Mouse (Mus musculus) spleen, postnatal 10 days (tissue): Measurements from ENCODE around the gene 2310022B05Rik.

Experiments
- DNase-seq, 2 experiments: peaks; one replicate each; pipeline ENCODE4 v3.0.0; 2021 to 2022; ENCODE audit warnings: low spot score in 2 of 2

The 2310022B05Rik gene

DNA sequence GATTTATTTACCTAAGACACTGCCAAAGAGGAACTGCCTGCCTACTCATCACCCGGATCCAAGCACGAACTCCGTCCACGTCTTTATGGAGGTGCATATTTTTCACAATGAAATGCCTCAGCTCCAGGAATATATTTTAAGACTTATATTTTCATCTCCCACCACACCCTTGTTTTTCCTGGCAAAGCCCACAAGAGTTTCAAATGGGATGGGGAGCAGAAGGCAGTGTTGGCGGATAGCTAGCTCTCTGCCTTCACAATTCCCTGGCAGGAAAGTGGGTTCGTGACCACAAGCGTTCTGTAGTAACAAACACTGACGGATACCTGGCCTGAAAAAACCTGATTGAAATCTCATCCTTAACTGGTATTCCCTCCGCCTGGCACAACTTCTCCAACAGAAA is 1.4 kb downstream of the 2310022B05Rik start:
- peak in 1 of 2 experiments; percentile 26 for DNase-seq

DNA sequence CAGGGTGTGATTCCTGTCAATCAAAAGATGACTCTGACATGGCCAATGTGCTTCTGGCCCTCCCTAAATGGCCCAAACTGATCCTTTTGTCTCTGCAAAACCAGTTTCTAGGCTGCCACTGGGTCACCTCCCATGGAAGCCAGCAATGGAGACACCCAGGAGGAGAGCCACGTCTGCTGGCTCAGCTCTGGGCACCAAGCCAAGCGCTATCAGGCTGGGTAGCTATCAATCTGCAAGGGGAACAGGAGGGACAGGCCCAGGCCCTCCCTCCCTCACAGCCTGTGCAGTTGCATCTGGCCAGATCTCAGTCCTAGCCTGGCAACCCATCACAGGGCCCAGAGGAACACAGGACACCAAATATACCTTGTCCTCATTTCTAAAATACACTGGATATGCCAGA is 4.8 kb downstream of the 2310022B05Rik start:
- peak; percentile 79 to 86 for DNase-seq

DNA sequence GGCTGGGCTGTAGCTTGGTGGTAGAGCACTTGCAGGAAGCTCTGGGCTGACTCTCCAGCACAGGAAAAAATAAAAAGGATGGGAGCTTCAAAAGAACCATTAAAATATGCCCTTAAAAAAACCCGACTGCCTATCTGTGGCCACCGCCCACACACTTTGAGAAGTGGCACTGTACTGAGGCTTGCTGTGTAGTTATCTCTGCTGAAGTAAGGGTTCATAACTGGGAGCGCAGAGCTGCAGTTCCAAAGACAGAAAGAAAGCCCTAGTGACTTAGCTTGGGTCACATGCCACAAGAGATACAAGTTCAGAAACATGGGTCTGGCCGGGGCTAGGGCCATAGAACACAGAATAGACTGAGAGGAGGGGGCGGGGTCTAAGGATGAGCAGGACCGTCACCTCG is 5.2 kb downstream of the 2310022B05Rik start:
- peak; percentile 33 to 63 for DNase-seq

DNA sequence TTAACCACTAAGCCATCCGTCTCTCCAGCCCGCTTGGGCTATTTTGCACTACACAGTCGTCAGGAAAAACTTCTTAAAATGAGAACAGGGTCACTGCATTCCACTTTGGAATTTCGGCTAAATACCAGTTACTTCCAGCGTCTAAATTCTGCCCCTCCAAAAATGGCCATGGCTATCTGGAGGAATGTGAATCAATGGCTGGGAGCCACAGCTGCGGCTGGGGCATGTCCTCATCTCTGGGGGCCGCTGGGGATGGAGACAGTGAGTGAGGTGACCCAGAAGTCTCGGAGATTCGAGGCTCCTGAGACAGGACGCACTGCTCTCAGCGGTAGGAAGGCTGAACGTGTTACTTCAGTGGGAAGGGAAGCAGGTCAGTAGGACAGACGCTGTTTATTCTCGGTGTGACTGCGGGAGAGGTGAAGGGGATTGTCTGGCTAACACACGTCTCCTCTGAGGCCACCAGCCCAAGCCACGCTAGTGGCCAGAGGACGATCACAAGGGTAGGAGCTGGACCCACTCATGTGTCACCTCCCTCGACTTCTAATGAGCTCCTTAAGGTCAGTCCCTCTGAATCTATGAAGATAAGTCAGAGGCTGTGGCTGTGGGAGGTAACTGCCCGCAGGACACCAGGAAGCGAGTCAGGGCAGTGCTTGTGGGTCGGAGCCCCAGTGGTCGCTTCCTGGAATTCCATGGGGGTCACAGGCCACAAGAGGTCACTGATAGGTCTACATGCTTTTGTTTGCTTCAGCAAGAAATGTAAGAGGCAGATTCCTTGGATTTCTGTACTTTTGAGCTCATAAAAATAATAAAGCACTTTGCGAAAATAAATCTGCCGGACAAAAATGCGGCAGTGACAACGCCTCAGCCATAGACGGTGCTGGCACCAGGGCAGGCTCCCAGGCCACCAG is 9.3 kb downstream of the 2310022B05Rik start:
- no peak for DNase-seq

DNA sequence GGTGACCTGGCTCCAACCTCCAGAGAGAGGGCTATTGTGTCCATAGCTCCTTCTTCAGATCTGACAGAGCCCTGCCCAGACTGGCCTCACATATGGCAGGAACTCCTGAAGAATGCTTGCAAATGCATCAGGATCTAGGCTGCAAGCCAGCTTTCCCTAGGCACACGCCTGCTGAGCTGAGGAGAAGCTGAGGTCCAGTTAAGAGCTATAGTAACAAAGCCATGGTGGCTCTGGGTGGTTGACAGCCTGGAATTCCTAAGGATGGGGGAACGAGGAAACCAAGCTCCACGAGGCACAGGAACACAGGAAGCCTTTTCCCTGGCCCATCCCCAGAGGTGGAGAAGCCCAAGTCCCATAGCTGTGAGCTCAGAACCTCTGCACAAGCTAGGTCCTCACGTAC is 10.6 kb downstream of the 2310022B05Rik start:
- DNase-seq: no peak

DNA sequence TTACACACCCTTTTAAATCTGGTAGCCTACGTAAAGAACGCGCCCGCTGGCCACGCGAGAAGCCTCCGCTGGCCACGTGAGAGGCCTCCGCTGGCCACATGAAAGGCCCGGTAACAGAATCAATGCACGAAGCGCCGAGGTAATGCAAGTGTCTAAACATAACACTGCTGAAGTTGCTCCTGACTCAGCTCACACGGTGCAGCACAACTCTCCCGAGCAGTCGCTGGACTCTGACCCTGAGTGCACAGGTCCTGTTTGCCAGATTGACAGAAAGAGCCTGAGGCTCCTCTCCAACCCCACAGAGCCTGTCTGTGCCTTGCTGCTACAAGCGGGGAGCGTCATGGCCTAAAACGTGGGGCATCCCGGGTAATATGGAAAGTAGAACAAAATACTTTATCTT is 11.4 kb downstream of the 2310022B05Rik start:
- no peak for DNase-seq

DNA sequence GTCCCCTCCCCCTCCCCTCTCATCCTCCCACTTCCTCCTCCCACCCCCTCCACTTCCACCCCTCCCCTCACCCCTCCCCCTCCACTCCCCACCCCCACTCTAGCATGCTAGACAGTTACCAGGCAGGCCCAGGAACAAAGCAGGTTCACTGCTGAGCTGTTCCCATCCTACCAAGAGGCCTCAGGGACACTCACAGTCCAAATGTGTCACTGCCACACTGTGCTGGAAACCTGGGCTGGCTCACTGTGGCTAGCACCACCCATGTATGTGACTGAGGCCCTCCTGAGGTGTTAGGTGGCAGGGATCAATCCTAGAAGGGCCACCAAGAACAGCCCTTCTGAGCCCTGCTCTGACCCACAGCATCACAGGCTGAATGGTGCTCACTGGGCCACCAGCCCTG is 14.9 kb downstream of the 2310022B05Rik start:
- no peak for DNase-seq

DNA sequence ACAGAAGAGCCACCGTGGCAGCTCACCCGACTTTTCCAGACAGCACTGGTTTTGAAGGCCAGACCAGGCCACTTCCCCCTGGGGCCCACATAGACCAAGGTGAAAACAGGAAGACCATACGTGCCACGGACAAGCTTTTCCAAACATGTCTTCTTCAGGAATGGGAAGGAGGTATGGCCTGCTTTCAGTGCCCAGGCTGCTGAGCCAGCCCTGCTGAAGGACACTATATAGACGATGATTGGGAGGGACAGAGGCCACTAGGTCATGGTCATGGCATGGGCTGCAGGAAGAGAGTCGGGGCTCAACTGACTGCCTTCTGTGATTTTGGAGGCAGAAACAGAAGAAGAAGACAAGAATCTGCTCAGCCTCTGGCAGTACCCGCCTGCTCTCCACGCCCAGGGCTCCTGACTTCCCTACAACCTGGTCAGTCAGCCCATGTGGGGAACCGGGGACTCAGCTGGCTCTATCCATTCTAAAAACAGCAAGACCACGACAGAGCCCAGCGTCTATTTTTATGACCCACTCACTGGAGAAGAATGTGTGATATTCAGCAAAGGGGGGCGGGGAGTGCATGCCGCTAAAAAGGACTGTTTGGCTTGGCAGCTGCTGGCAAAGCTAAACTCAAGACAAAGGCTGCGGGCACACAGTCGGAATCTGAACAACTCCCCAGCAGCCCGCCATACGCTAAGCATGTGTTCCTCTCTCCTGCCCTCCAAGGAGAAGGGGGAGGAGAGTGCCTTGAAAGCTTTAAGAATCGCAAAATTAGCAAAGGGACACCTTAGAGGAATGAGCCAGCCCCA is 19.4 kb downstream of the 2310022B05Rik start:
- no peak for DNase-seq

DNA sequence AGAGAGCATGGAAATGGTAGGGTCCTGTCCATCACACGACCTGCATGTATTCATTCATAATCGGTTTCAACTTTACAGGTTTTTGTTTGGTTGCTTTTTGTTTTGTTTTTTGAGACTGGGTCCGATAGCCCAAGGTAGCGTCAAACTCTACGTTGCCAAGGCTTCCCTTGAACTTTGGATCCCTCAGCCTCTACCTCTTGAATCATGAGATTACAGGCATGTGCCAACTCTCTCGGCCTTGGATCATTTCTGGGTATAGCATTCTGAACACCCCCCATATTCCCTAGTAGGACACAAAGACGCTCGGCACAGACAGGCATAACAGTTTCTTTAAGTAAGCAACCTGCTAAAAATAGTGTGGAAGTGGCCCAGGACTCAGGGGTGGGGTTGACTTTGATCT is 21.6 kb downstream of the 2310022B05Rik start:
- DNase-seq: no peak

DNA sequence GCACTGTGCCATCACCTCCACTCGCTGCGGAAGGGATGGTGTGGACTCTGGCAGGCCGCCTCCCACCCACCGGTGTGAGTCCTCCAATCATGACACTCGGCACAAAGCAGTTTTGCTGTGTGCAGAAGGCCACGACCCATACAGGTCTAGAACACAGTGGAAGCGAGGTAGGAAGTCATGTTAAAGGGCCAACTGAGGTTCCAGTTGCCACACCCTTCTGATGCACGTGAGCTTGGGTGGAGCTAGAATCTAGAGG is 28.0 kb downstream of the 2310022B05Rik start:
- no peak for DNase-seq

DNA sequence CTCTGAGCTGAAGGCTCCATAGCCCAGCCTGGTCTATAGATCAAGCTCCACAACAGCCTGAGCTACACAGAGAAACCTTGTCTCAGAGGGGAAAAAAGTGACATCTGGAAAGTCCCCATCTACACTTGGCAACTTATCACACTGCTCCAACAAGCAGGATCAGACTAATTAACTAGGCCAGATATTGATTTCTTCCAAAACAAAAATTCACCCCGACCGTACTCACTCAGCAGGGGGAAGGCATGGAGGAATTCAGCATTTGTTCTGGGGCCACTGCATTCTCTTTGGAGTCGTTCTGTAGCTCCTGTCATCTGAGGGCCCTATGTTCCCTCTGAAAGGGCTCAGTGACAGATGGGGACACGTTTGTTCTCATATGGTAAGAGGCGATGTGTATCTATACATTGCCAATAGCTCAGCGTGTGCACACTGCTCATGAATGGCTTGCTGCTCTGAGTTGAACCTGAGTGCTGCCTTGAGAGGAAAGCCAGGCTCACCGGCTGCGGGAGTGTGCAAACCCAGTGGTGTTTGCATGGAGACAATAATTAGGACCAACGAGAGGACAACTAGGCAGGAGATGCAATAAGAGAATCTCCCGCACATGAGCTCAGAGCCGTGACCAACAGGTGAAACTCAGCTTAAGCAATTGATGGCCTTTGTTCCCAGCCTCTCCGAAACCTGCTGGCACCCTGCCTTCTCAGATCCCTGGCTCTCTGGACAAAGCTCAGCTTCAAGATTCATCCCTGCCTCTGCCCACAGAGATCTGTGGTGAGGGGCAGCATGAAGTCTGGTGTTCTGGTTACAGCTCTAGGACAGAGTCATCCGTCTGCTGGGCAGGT is 28.5 kb downstream of the 2310022B05Rik start:
- no peak for DNase-seq

DNA sequence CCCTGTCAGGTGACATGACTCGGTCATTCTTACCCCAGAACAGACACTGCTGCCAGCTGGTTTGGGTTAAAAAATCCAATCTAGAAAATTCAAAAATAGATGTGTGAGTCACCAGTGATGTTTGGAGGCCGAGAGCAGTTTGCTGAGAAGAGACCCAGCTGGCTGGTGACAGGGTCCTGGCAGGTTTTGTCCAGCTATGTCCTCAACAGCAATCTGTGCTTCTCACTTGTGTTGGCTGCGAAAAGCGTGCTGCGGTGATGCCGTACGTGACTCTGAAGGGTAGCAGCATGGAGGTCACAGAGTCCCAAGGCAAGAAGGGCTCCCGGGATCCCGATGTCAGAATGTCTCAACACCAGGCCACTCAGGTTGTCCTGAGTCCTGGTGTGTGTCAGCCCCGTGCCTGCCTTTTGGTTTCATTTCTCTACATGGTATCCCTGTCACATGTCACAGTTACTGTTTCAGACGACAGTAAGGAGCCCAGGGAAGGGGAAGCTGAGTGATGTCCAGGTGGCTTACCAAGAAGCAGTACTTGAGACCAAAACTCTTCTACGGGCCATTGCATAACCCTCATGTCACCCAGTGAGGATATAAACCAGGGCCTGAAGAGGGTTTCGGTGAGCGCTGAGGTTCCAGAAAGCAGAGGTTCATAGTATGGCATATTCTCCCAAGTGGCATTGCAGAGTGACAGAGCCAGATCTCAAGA is 30.0 kb downstream of the 2310022B05Rik start:
- no peak for DNase-seq

DNA sequence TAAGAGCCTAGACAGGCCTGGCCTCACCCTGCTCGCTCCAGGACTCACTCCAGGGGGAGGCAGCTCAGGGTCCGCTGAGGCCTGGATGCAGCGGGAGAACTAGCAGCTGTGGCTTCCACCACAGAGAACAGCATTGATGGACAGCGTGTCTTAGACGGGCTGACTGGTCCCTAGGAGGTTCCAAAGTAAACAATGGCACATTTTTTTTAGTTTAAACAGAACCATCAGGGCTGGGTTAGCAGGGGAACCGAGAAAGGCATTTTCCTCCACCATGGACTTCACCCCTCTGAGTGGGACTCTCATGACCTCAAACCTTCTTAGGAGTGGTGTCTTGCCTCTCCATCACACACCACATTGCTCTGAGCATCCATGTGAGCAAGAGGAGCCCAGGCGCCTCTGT is 31.2 kb downstream of the 2310022B05Rik start:
- no peak for DNase-seq

DNA sequence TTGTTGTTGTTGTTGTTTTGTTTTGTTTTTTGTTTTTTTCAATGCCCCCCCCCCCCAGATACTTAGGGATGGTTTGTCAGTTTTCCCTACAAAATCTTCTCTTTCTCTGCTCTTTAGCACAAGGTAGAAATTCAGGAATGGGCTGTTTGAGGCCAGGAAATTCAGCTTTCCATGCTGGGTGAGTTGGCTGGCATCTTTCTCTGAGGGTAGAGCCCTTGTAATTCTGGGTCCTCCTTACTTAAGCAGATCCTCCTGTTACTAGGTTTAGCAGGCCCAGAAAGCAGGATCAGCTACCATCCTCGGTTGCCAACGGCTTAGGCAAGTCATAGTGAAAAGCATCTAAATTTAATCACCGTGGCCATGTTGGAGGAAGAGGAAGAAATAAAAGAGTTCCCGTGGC is 32.3 kb downstream of the 2310022B05Rik start:
- DNase-seq: no peak

DNA sequence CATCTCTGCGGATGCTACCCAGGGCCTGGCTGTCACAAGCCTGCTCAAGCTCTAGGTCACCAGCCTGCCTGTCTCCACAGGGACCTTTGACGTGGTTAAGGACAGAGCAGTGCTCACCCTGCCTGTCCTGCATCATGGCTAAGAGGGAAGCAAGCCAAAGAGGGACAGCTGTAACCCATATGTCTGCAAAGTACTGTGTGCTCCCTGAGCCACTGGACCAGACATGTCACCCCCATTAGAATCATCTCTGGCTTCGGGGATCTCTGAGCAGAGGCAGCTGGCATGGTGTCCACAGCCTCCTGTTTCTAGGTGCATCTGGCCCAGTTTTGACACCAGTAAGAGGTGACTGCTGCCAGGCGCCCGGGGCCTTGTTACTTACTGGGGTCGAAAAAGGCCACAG is 32.7 kb downstream of the 2310022B05Rik start:
- DNase-seq: no peak

DNA sequence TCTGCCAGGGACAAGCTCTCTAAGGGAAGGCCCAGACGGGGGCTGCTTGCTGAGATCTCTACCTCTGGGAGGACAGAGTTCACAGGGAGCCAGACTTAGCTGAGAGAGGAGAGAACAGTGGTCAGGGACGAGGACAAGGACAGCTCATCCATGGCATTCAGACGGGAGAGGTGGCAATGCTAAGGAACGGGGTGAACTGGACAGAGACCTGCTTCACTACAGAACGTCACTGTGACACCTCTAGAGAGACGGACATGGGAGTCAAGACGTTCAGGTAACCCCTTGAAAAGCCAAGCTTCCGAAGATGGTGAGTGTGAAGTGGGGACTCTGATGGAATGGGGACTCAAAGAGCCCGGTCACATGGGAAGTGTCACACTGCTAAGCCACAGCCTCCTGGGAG is 36.9 kb downstream of the 2310022B05Rik start:
- no peak for DNase-seq

DNA sequence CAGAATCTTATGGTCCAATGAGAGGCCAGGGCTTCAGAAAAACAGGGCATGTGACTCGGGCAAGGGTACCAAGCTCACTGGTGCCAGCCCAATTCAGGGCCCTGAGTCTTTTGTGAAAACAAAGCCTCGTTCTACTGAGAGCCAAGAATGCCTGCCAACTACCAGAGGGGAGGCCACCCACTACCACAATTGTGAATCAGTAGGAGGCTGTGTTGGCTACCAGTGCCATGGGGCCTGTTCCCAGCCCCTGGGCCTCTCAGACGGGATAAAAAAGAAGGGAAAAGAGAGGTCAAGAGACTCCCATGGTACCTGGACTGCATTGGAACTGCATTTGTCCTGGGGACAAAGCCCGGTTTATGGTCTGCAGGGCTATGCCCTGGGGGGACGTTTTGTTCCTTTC is 41.9 kb downstream of the 2310022B05Rik start:
- DNase-seq: no peak

DNA sequence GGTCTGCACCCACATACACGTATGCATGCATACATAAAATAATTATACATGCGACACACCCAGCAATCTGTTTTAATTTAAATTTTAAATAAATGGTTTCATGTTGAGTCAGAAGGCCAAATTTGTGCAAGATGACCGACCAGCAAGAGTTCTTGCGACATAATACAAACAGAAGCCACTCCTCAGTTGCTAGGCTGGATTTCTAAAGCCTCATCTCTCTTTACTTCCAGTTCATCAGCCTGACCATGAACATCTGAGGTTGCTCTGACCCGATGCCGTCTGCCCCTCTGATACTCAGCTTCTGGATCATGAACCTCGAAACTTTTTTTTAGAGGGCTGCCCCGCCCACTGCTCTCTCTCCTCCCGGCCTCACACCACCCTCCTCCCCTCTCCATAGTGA is 44.9 kb downstream of the 2310022B05Rik start:
- no peak for DNase-seq

DNA sequence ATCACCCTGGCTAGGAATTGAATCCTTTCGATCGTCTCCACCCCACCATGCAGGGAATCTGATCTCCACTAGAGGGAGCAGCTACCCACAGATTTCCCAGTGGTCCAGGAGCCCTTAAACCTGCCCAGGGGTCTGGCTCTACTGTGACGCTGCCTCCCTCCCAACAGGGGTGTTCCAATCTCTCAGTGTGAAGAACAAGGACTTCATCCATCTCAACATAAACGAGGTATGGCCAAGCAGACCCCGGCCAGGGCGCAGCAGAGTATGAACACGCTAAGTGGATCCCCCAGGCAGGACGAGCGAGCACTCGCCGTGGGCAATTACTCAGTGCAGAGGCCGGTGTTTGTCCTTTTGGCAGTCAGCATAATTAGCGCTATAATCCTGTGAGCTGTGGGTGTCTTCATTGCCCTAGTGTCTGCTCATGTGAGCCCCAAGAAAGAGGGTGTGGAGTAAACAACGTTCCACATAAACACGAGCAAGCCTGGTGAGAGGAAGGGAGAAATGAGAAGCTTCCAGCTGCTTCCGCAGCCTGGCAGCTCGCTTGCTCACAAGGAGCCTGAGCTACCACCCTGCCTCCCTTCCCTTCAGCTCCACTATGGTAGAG is 45.8 kb downstream of the 2310022B05Rik start:
- peak; percentile 56 to 71 for DNase-seq

DNA sequence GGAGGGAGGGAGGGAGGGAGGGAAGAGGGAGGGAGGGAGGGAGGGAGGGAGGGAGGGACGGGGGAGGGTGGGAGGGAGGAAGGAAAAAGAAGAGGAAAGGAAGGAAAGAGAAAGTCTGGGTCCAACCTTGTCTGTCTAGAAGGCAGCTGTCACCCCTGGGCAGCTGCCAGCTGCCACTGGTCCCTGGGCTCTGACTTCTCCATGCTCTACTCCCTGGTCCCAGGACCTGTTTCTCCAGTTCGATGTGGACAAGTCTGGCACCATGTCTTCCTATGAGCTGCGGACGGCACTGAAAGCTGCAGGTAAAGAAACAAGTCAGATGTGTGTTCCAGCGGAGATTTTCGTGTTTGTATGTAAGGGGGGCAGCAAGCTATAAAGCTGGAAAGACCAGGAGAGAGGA is 48.8 kb downstream of the 2310022B05Rik start:
- DNase-seq: no peak

DNA sequence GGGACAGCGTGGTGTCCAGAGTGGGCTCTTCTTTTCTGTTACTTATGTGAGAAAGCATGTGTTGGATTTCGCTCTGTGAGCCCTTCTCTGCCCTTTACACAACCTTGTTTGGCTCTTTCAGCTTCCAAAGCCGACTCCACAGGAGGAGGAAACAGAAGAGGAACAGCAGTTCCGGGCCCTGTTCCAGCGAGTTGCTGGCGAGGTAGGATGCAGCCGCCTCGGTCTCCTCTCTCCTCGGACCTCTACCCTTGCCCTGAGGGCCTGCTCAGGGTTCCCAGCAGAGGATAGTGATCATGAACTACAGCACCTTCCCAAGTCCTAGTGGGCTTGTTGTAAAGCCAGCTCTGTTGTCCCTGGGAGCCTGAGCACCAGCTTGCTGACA is 54.2 kb downstream of the 2310022B05Rik start:
- DNase-seq: no peak
